ENCODE assay signal across 8 mouse cellular contexts in genomic region chr11:73047542-73047996, GRCm38 (mm10). TPM values are rescaled to one million over a fixed set of nuclear protein-coding genes. Genes with fewer than 3 reads are reported as not detected.
DNase-seq lines count a peak whose midpoint lies in the region; ATAC-seq and TF ChIP-seq lines count a peak whose summit lies in the region.

TSS of gene Ncbp3 (plus strand) at chr11:73047783.

- peak; percentile 95 for ATAC-seq in common myeloid progenitor, adult 5-6 weeks (replicated peaks; ENCODE audit: low read depth, poor library complexity, severe bottlenecking)
- peak; percentile 97 for ATAC-seq in hindbrain, postnatal 0 days

- 0 out of 2 replicates have a peak, but pooled peaks cover 5% of the 10 kb centered on the region for H3K4me1 ChIP-seq in hindbrain, postnatal 0 days (ENCODE audit: insufficient read depth, low read length)
- peaks cover 38% of the 10 kb centered on the region for H3K4me1 ChIP-seq in megakaryocyte, embryonic 14.5 days

- H3K36me3 ChIP-seq in hindbrain, postnatal 0 days (ENCODE audit: insufficient read depth, low read length): peaks cover 15% of the 10 kb centered on the region; the same call in 1 of the 2 replicates
- peaks cover 31% of the 10 kb centered on the region for H3K36me3 ChIP-seq in megakaryocyte, embryonic 14.5 days (replicated peaks; ENCODE audit: low read length)

- intact Hi-C loops in gastrocnemius, adult 2 months (cut with DNase I): loop anchor here (5.0 kb wide), 1 partner anchor 120 kb away; no protein-coding TSS in a partner anchor

- no peaks in the 10 kb centered on the region for H3K27me3 ChIP-seq in hindbrain, postnatal 0 days (ENCODE audit: insufficient read depth, low read length)
- H3K27me3 ChIP-seq in megakaryocyte, embryonic 14.5 days (replicated peaks): no peaks in the 10 kb centered on the region

- DNase-seq in ZHBTc4 (ENCODE audit: low read depth, low spot score): peak; percentile 98
- DNase-seq in gastrocnemius, adult 2 months: peak; percentile 96
- peak; percentile 99 for DNase-seq in hindbrain, postnatal 0 days (ENCODE audit: low spot score)
- DNase-seq in left cerebral cortex, adult 8-10 months (ENCODE audit: low spot score in 2 of 2): peak; percentile 82 to 93
- peak; percentile 96 to 97 for DNase-seq in right cerebral cortex, postnatal 10 days (ENCODE audit: low spot score in 2 of 2)
- DNase-seq in urinary bladder, postnatal 25 days (ENCODE audit: low spot score): peak; percentile 94

- peak within 1 kb of the TSS; percentile 100 for H3K4me3 ChIP-seq in gastrocnemius, adult 2 months
- peak within 1 kb of the TSS; percentile 82 for H3K4me3 ChIP-seq in hindbrain, postnatal 0 days (ENCODE audit: low read length)
- peak within 1 kb of the TSS; percentile 94 for H3K4me3 ChIP-seq in megakaryocyte, embryonic 14.5 days (replicated peaks)

- H3K9me3 ChIP-seq in hindbrain, postnatal 0 days (ENCODE audit: low read length): no peaks in the 10 kb centered on the region
- no peaks in the 10 kb centered on the region for H3K9me3 ChIP-seq in megakaryocyte, embryonic 14.5 days

- H3K27ac ChIP-seq in gastrocnemius, adult 2 months: peak within 1 kb of the TSS; percentile 96
- peak within 1 kb of the TSS; percentile 87 for H3K27ac ChIP-seq in hindbrain, postnatal 0 days

- H3K9ac ChIP-seq in hindbrain, postnatal 0 days (replicated peaks; ENCODE audit: low read length): peak within 1 kb of the TSS; percentile 87

- under 1% methylated on average over 38 of the region's 39 CpGs for WGBS in hindbrain, postnatal 0 days

- peak; percentile 79 for TF ChIP-seq CTCF in gastrocnemius, adult 2 months (IDR thresholded peaks at IDR 0.05)
- peak; percentile 82 for TF ChIP-seq CTCF in hindbrain, postnatal 0 days (IDR thresholded peaks at IDR 0.05; ENCODE audit: low read depth)

- peak within 1 kb of the TSS; percentile 64 for H3K4me2 ChIP-seq in hindbrain, postnatal 0 days (ENCODE audit: low read depth, low read length)

RNA-seq across cellular contexts. Expression of gene Ncbp3, which starts in this region (rescaled TPM):
- total RNA-seq in common myeloid progenitor, adult 5-6 weeks (2017): 12.4 and 15.4 TPM in 2 replicates
- 1 to 10 TPM; 3.2 to 3.9 TPM for total RNA-seq in gastrocnemius, adult 2 months (2021)
- total RNA-seq in hindbrain, postnatal 0 days (2014; rRNA removed): 5.2 and 6.9 TPM in 2 replicates
- 7.3 and 7.7 TPM in 2 replicates for polyA plus RNA-seq in hindbrain, postnatal 0 days (2015; fragmentation: Nextera tagmentation; extraction: Ambion mirVana)
- total RNA-seq in left cerebral cortex, adult 8-10 months (2022): 1 to 10 TPM; 8.4 to 9.4 (median 9.2) TPM
- polyA plus RNA-seq in megakaryocyte, embryonic 14.5 days (2012; ENCODE audit: insufficient read depth, low replicate concordance): 1.7 TPM in 1 of 2 replicates, not detected in the other

Comparison
In these comparisons a context has a peak if more than half of its experiments do, and no peak if none do; other contexts are left out.
1. Peak in every context shown above with its lines: DNase-seq, ATAC-seq, H3K4me3 ChIP-seq and H3K27ac ChIP-seq.